Mouse (Mus musculus) neural tube, embryonic 11.5 days (tissue): Measurements from ENCODE around the gene Tmed10. TPM values are rescaled to one million over a fixed set of nuclear protein-coding genes. Genes with fewer than 3 reads are reported as not detected.
A peak's percentile ranks its signal among the peaks of the same experiment; 100 is the strongest.

Experiments
- ATAC-seq: fragments of 200-750 bp; cut with Nextera tagmentation; 2 replicates; pipeline ENCODE4 v1.8.0; 2017; ENCODE audit warnings: moderate number of reproducible peaks, mild to moderate bottlenecking, moderate TSS enrichment, moderate library complexity; ENCODE audit not compliant: insufficient read depth, low FRiP score, low TSS enrichment
- DNase-seq: peaks from one replicate; pipeline ENCODE4 v3.0.0-alpha.2; 2015; ENCODE audit warnings: low spot score
- H3K27ac ChIP-seq: fragments of 300-500 bp; sonication (generic); 2 replicates; pipeline ENCODE4 v1.5.1; 2014; ENCODE audit warnings: low read depth, mild to moderate bottlenecking, low read length
- H3K27me3 ChIP-seq: fragments of 300-500 bp; sonication (generic); 2 replicates; pipeline ENCODE4 v1.6.1; 2014; ENCODE audit warnings: mild to moderate bottlenecking, low read length, mixed read lengths; ENCODE audit not compliant: control insufficient read depth, insufficient read depth
- H3K36me3 ChIP-seq: fragments of 300-500 bp; sonication (generic); 2 replicates; pipeline ENCODE4 v1.6.1; 2014; ENCODE audit warnings: mild to moderate bottlenecking, low read length, moderate library complexity, mixed read lengths; ENCODE audit not compliant: control insufficient read depth, insufficient read depth
- H3K4me1 ChIP-seq: fragments of 300-500 bp; sonication (generic); 2 replicates; pipeline ENCODE4 v1.6.1; 2014; ENCODE audit warnings: low read length, mixed read lengths; ENCODE audit not compliant: control insufficient read depth, insufficient read depth
- H3K4me2 ChIP-seq: fragments of 300-500 bp; sonication (generic); 2 replicates; pipeline ENCODE4 v1.6.1; 2014; ENCODE audit warnings: low read depth, mild to moderate bottlenecking, moderate library complexity
- H3K4me3 ChIP-seq: fragments of 300-500 bp; sonication (generic); 2 replicates; pipeline ENCODE4 v1.5.1; 2014; ENCODE audit warnings: low read depth, low read length
- H3K9ac ChIP-seq: fragments of 300-500 bp; sonication (generic); 2 replicates; pipeline ENCODE4 v1.6.1; 2014; ENCODE audit warnings: mild to moderate bottlenecking, low read length
- H3K9me3 ChIP-seq: fragments of 300-500 bp; sonication (generic); 2 replicates; pipeline ENCODE4 v1.6.1; 2016; ENCODE audit warnings: low read length; ENCODE audit not compliant: control insufficient read depth
- WGBS: fragments of 180-500 bp; shearing (Covaris S2); extraction: QIAGEN DNeasy Blood & Tissue Kit; methylation state at CpG from one replicate; pipeline ENCODE4 v1.1.7; 2014; 5-methylcytosine and 5-hydroxymethylcytosine counted together
- polyA plus RNA-seq: library from polyadenylated mRNA; unstranded; fragments of >200 nt; fragmentation: Nextera tagmentation; extraction: Ambion mirVana; gene quantifications from 2 replicates; pipeline ENCODE4 v1.2.1, GENCODE M21; 2014

Gene Tmed10
- polyA plus RNA-seq, 1 experiment from 2014 or later = 271 TPM

DNA sequence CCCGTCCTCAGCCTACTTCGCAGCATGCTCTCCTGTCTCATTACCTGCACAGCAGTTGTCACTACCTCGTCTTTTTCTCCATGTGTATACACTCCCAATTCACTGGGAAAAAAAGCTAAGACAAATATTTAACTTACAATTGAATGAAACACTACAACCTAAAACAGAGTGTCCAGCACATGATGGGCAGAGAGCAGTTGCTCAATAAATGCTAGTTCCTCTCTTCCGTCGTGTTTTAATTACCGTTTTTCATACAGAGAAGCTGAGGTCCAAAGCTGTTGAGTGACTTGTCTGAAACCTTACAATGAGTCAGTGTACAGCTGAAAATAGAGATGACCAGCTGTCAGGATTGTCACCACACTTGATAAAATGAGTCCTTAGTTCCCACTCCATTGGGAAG lies 6.9 kb upstream of the Tmed10 start:
- Histone ChIP-seq H3K27ac (no peak overlapping the region), H3K36me3 (no peaks in the 10 kb centered on the region), H3K4me3 (no peak overlapping the region), H3K27me3 (no peaks in the 10 kb centered on the region), H3K9ac (no peak overlapping the region), H3K4me1 (no peaks in the 10 kb centered on the region), H3K9me3 (no peaks in the 10 kb centered on the region), H3K4me2 (no peak overlapping the region)
- no peak for DNase-seq
- WGBS = 91% methylated on average over 6 of the region's 6 CpGs
- ATAC-seq = no peak

DNA sequence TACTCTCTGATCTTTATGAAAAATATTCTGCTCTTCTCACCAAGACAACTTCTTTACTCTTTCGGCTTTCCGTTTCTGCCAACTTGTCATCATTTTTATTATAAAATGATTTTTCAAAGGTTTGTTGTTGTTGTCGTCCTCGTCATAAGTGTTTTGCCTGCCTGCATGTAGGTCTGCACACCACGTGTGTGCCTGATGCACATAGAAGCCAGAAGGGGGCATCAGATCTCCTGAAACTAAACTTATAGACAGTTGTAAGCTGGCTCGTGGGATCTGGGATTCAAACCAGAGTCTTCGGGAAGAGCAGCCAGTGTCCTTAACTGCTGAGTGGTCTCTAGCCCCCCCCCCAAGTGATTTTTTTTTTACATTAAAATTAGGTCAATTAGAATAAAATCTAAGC lies 6.3 kb upstream of the Tmed10 start:
- no peaks in the 10 kb centered on the region for H3K27me3 ChIP-seq
- no peak overlapping the region for H3K4me3 ChIP-seq
- no peak for DNase-seq
- 72% methylated on average over 7 of the region's 7 CpGs for WGBS
- H3K4me1 ChIP-seq = no peaks in the 10 kb centered on the region
- no peak overlapping the region for H3K9ac ChIP-seq
- H3K4me2 ChIP-seq = no peak overlapping the region
- H3K27ac ChIP-seq = no peak overlapping the region
- no peaks in the 10 kb centered on the region for H3K9me3 ChIP-seq
- no peaks in the 10 kb centered on the region for H3K36me3 ChIP-seq
- ATAC-seq = no peak

DNA sequence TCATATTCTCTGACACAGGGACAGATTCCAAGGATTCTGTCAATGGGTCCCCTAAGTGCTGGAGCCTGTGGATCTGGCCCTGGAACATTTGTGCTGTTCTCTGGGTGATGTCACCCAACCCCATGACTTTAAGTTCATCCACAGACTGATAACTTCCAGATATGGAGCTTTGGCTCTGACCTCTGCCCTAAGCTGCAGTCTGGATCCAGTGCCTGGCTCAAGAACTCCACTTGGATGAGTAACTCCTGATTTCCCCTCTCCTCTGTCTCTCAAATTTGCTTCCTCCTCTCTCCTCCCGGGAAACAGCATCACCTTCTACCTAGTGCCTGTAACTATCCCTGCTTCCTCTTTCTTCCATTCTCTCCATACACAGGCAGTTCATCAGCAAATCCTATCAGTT lies 5.7 kb upstream of the Tmed10 start:
- Histone ChIP-seq H3K36me3 (no peaks in the 10 kb centered on the region), H3K27me3 (no peaks in the 10 kb centered on the region), H3K4me3 (no peak overlapping the region), H3K4me1 (no peaks in the 10 kb centered on the region), H3K27ac (no peak overlapping the region), H3K9ac (no peak overlapping the region), H3K4me2 (no peak overlapping the region), H3K9me3 (no peaks in the 10 kb centered on the region)
- WGBS = 77% methylated on average over 1 of the region's 1 CpGs
- ATAC-seq = no peak
- DNase-seq = no peak

DNA sequence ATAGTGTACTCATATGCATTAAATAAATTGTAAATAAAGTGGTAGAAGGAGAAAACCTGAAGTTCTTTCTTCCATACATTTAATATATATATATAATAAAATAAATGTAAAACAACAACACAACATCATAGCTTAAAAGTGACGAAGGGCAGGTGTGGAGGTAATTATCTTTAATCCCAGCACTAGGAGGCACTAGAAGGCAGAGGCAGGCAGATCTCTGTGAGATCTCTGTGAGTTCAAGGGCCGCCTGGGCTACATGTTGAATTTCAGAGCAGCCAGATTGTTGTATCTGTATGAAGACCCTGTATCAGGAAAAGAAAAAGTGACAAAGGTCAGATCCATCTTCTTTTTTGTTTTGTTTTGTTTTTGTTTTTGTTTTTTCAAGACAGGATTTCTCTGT lies 3.6 kb upstream of the Tmed10 start:
- no peak overlapping the region for H3K4me2 ChIP-seq
- H3K27ac ChIP-seq = no peak overlapping the region
- 80% methylated on average over 2 of the region's 2 CpGs for WGBS
- no peaks in the 10 kb centered on the region for H3K27me3 ChIP-seq
- DNase-seq (no peak), ATAC-seq (no peak)
- H3K4me3 ChIP-seq = no peak overlapping the region
- peaks cover 3% of the 10 kb centered on the region for H3K4me1 ChIP-seq
- no peaks in the 10 kb centered on the region for H3K9me3 ChIP-seq
- H3K9ac ChIP-seq = no peak overlapping the region
- H3K36me3 ChIP-seq = no peaks in the 10 kb centered on the region

DNA sequence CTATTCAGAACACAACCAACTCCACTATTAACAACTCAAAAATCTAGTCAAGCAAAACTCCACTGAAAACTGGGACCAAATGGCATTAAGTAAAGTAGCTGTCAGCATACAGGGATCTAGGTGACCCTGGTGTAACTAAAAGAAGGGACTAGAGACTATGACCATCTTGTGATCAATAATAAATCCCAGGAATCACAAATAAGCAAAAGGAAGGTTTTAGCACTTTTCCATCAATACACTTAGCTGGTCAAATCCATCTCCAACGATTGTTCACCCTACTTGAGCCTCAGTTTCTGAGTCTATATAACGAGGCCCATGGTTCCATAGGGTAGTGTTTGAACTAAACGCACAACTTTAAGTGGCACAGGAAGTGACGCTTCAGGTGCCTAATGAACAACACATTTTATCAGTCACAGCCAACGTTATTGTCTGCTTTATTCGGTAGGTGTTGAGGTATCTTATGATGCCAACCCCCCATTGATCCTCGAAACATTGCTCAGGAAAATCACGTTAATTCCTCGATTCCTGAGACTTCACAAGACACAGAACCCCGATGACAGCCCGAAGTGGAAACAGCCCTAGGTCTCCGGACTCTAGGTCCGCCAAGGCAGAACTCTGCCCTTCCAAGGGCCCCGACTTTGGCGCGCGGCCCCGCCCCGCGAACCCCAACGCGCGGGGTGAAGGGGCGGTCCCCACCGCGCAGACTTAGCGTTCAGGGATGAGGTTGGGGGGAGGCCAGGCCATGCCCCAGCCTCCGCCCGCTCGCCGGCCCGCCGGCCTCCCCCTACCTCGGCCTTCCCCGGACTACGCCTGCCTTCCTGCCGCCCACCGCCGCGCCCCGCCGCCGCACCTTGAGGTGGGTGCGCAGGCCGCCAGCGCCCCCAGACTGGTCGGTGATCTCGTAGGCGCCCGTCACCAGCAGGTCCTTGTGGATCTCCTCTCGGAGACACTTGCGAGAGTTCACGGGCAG lies 771 bp downstream of the Tmed10 start:
- Histone ChIP-seq H3K4me2 (peak overlapping the region; percentile 73), H3K27ac (peak overlapping the region; percentile 54; the same call in 1 of the 2 replicates), H3K27me3 (no peaks in the 10 kb centered on the region), H3K4me1 (peaks cover 9% of the 10 kb centered on the region), H3K36me3 (no peaks in the 10 kb centered on the region), H3K9ac (peak overlapping the region; percentile 95), H3K4me3 (peak overlapping the region; percentile 91), H3K9me3 (no peaks in the 10 kb centered on the region)
- 3% methylated on average over 36 of the region's 53 CpGs for WGBS
- DNase-seq (peak; percentile 52), ATAC-seq (peak; percentile 53)

DNA sequence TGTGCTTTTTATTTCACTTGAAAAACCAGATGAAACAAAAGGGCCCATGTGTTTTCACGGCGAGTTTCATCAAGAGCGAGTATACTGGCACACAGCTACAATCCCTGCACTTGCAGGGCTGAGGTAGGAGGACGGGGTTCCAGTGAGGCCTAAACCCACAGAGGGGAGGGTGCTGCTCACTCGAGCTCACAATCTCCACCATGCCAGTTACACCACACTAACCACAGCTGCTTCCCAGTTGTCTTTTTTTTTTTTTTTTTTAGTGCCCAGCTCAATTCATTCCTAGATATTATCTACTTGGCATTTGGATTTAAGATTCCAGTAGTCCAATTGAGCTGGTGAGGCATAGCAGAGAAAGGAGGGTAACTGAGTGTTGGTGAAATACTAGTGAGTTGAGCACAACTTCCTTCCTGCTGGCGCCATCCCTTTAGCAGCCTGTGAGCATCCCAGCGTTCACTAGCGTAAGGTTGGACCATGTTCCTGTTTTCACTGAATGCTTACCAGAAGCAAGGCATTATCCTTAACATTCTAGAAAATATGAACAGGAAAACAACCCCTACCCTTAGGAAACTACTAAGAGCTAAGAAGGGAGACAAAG lies 2.5 kb downstream of the Tmed10 start:
- Histone ChIP-seq H3K27me3 (no peaks in the 10 kb centered on the region), H3K9me3 (no peaks in the 10 kb centered on the region), H3K4me1 (peaks cover 9% of the 10 kb centered on the region), H3K4me3 (no peak overlapping the region), H3K9ac (no peak overlapping the region), H3K4me2 (no peak overlapping the region), H3K36me3 (no peaks in the 10 kb centered on the region), H3K27ac (no peak overlapping the region)
- WGBS = 80% methylated on average over 8 of the region's 8 CpGs
- DNase-seq (no peak), ATAC-seq (no peak)

DNA sequence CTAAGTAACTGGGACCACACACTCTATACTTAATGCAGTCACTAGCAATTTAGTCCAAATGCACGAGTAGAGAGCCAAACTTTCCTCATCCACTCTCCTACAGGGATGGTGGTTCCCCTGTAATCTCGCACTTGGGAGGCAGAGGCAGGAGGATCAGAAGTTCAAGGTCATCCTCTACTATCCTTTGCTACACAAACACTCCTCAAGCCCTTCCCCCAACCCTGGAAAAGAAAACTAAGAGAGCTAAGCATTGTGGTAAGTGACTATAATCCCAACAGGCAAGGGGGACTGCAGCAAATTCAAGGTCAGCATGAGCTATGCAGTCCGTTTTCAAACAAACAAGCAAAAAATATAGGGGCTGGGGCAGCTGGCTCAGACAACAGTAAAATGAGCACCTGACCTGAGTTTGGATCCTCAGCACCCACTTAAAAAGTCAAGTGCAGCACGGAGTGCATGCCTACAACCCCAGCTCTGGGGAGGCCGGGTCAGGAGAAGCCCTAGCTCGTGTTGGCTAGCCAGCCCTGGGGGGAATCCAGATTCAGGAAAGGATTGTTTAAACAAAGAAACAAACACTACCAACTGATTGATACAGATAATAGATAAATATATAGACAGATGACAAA lies 6.1 kb downstream of the Tmed10 start:
- no peak overlapping the region for H3K9ac ChIP-seq
- H3K4me1 ChIP-seq = peaks cover 8% of the 10 kb centered on the region
- H3K9me3 ChIP-seq = no peaks in the 10 kb centered on the region
- WGBS = 88% methylated on average over 6 of the region's 6 CpGs
- ATAC-seq (no peak), DNase-seq (no peak)
- H3K27ac ChIP-seq = no peak overlapping the region
- no peak overlapping the region for H3K4me3 ChIP-seq
- H3K36me3 ChIP-seq = no peaks in the 10 kb centered on the region
- no peaks in the 10 kb centered on the region for H3K27me3 ChIP-seq
- H3K4me2 ChIP-seq = no peak overlapping the region

DNA sequence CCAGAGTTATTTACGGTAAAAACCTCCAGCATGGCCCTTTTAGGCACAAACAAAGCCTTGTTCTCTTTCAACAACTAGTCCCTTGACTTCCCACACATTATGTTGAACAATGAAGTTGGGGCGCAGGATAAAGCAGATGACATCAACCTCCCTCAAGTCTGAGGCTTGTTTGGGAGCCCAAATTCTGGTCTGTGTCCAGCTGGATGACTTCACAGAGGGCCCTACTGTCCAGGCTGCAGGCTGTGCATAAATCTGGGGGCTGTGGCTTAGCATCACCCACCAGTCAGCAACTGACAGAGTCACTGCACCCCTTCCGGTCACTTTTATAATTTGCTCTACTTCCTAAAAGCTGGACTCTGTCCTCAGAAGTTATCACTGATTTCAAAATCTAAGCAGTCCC lies 8.4 kb downstream of the Tmed10 start:
- Histone ChIP-seq H3K4me1 (no peaks in the 10 kb centered on the region), H3K4me2 (no peak overlapping the region), H3K27me3 (no peaks in the 10 kb centered on the region), H3K9ac (no peak overlapping the region), H3K4me3 (no peak overlapping the region), H3K9me3 (no peaks in the 10 kb centered on the region), H3K36me3 (no peaks in the 10 kb centered on the region), H3K27ac (no peak overlapping the region)
- no peak for DNase-seq
- 86% methylated on average over 3 of the region's 3 CpGs for WGBS
- no peak for ATAC-seq
